In the genomic region with DNA sequence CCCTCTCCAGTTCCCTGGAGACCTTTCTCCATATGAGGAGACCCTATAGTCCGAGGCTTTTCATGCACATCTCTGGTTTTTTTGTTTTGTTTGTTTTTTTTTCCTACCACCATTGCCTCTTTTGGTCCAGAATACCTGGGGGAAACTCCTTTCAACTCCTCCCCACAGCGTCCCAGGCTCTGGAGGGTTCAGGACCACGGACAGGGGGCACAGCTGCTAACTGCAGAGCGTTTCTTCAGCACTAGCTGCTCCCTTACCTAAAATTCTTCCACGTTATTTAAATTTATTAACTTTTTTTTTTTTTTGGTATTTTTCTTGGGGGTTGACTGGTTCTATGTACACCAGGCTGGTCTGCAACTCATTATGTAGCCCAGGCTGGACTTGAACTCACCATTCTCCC, we compare ENCODE assay signal across 12 mouse cellular contexts. TPM values are rescaled to one million over a fixed set of nuclear protein-coding genes. Genes with fewer than 3 reads are reported as not detected.
DNase-seq lines count a peak whose midpoint lies in the region; ATAC-seq lines count a peak whose summit lies in the region.
"Had no signal": no experiment of that assay in that cellular context is flagged by ENCODE, and none has a peak within 500 bp of the region (broad histone marks: within the 10 kb centered on the region; RNA-seq: fewer than 3 reads in every experiment).

No protein-coding gene starts in this region.

- no peak for ATAC-seq in megakaryocyte, adult 5-6 weeks (ENCODE audit: poor library complexity, severe bottlenecking)
- ATAC-seq: Patski had no signal

- DNase-seq in kidney, postnatal 14 days: peak; percentile 11
- DNase-seq in kidney, adult 8-10 months: no peak
- DNase-seq in A20 (ENCODE audit: low read depth, low spot score): peak; percentile 22
- peak; percentile 70 for DNase-seq in NIH3T3 (ENCODE audit: low read depth)
- DNase-seq in induced T-regulatory cell, adult 2 months (ENCODE audit: low read depth): peak; percentile 29
- no peak for DNase-seq in urinary bladder, postnatal 36 days (ENCODE audit: low spot score in 2 of 2)
- DNase-seq: kidney, adult 9 months; lung, postnatal 14 days; right cerebral cortex, postnatal 14 days had no signal

RNA-seq across cellular contexts. Expression of a gene that starts 4.7 kb away (rescaled TPM):
- not detected in 2 replicates for total RNA-seq in megakaryocyte, adult 5-6 weeks (2015)
- not detected in 2 replicates for total RNA-seq in megakaryocyte, adult 5-6 weeks (2017)
- total RNA-seq: left cerebral cortex, postnatal 14 days had no signal

RNA-seq across cellular contexts. Expression of a gene that starts 17.1 kb away (rescaled TPM):
- not detected in 2 replicates for total RNA-seq in megakaryocyte, adult 5-6 weeks (2015)
- total RNA-seq in megakaryocyte, adult 5-6 weeks (2017): not detected in 2 replicates
- total RNA-seq: left cerebral cortex, postnatal 14 days had no signal

RNA-seq across cellular contexts. Expression of a gene that starts 35.1 kb away (rescaled TPM):
- not detected in 2 replicates for total RNA-seq in megakaryocyte, adult 5-6 weeks (2015)
- total RNA-seq in megakaryocyte, adult 5-6 weeks (2017): not detected in 2 replicates
- total RNA-seq: left cerebral cortex, postnatal 14 days had no signal

RNA-seq across cellular contexts. Expression of a gene that starts 41.5 kb away (rescaled TPM):
- total RNA-seq in megakaryocyte, adult 5-6 weeks (2015): 1.4 and 2.2 TPM in 2 replicates
- 0.26 TPM in 1 of 2 replicates, not detected in the other for total RNA-seq in megakaryocyte, adult 5-6 weeks (2017)

RNA-seq across cellular contexts. Expression of a gene that starts 53.8 kb away (rescaled TPM):
- 1.0 and 1.7 TPM in 2 replicates for total RNA-seq in megakaryocyte, adult 5-6 weeks (2015)
- total RNA-seq in megakaryocyte, adult 5-6 weeks (2017): 0.66 and 0.98 TPM in 2 replicates

Comparison
In these comparisons a context has a peak if more than half of its experiments do, and no peak if none do; other contexts are left out.
1. DNase-seq: peak in kidney, postnatal 14 days (single experiment), A20 (single experiment), NIH3T3 (single experiment) and induced T-regulatory cell, adult 2 months (single experiment); none in kidney, adult 8-10 months (0 of 2) and urinary bladder, postnatal 36 days (0 of 2).